Mouse (Mus musculus): ENCODE measurements at regions not wholly inside any gene's neighbourhood (a gene's known extent, or its start where the extent isn't known, plus 50 kb on each side); places are given as distances from the start of the nearest gene placed in this dataset.

DNA sequence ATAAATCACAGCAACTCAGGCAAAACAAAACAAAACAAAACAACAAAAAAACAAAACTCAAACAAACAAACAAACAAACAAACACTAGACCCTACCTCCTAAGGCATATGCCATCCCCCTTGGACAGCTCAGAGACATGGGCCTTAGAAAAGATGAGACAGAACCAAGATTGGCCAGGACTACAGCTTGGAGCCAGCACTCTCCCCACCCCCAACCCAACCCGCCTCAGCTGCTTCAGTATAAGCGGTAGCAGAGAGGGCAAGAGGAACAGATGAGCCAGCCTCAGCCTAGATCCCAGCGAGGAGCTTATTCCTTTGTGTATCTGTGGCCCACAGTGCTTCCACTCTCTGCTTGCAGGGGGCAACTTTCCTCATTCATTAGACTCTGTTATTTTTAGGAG lies 105.2 kb upstream of the Ywhaq start:
- TF ChIP-seq CTCF (IDR thresholded peaks at IDR 0.05; ENCODE audit: borderline replicate concordance, insufficient read depth, low read length) (no peak), POLR2A (IDR thresholded peaks at IDR 0.05; ENCODE audit: low read depth, low read length) (no peak)

DNA sequence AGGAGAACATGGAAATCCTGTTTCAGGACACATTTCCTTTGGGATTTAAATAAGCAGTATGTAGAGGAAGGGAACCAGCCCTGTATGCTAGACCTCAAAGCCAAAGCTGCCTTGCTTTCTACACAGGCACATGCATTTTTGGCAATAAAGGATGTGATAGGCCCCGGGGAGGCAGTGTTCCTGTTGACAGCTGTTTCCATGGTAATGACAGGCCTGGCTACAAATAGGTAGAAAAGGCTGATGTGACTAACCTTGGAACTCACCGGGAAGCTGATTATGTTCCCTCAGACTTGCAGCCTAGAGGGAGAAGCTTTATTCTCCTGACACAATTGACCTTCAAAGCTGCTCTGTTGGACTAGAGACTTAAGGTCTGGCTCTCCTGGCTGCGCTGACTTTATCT lies 101.6 kb upstream of the Ywhaq start:
- TF ChIP-seq CTCF (IDR thresholded peaks at IDR 0.05; ENCODE audit: borderline replicate concordance, insufficient read depth, low read length) = no peak
- TF ChIP-seq POLR2A (IDR thresholded peaks at IDR 0.05; ENCODE audit: low read depth, low read length) = no peak
- no peaks in the 10 kb centered on the region for H3K4me1 ChIP-seq (ENCODE audit: control insufficient read depth, insufficient read depth, low read length)
- no peak overlapping the region for H3K4me3 ChIP-seq (ENCODE audit: insufficient read depth, low read length)
- no peak overlapping the region for H3K27ac ChIP-seq (ENCODE audit: insufficient read depth, low read length)

More for the DNA sequence above, 105.2 kb upstream of the Ywhaq start:
- Histone ChIP-seq H3K4me1 (ENCODE audit: control insufficient read depth, insufficient read depth, low read length) (no peaks in the 10 kb centered on the region), H3K4me3 (ENCODE audit: insufficient read depth, low read length) (no peak overlapping the region), H3K27ac (ENCODE audit: insufficient read depth, low read length) (no peak overlapping the region)

DNA sequence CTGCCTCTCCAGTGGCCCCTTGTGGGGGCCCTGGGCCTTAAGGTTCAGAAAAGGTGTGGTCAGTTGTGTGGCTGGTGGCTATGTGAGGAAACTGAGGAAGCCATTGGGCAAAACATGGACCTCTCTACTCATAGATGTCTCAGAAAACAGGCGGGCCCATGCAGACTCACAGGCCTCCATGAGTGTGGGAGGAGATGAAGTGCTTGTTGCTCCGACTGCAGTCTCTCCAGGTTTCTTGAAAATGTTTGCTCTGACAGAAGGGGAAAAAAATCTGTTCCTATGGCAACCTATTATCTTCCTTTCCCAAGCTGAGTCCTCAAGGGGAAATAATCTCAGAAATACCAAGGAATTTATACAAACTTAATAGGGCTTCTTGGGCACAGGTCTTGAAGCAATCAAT lies 95.3 kb upstream of the Ywhaq start:
- no peak overlapping the region for H3K27ac ChIP-seq (ENCODE audit: insufficient read depth, low read length)
- no peak overlapping the region for H3K4me3 ChIP-seq (ENCODE audit: insufficient read depth, low read length)
- no peak for TF ChIP-seq CTCF (IDR thresholded peaks at IDR 0.05; ENCODE audit: borderline replicate concordance, insufficient read depth, low read length)
- H3K4me1 ChIP-seq (ENCODE audit: control insufficient read depth, insufficient read depth, low read length) = no peaks in the 10 kb centered on the region

DNA sequence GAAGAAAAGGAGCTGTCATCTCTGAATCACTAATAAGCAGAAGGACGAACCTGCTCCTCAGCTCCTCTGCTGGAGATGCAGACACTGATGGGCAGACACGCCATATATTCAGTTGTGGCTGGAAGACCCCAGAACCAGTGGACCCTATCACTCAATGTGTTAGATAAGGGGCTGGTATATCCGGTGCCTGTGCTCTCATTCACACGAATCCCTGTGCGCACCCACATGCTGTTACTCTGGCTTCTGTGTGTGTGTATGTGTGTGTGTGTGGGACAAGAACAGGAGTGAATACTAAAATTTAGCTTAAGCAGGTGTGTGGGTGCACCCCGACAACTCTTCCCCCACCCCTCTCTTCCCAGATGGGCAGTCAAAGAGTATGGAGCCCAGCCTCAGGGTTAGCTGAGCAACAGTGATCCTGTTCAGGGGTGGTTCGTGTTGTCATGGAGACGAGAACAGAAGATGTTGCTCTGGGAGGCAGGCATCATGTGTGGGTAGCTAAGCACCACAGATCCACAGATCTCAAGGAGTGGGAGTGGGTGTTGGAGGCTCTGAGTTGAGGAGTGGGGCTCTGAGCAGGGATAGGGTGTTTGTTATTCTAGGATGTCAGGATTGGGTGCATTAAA lies 93.7 kb upstream of the Ywhaq start:
- TF ChIP-seq CTCF (IDR thresholded peaks at IDR 0.05; ENCODE audit: borderline replicate concordance, insufficient read depth, low read length) (no peak), POLR2A (IDR thresholded peaks at IDR 0.05; ENCODE audit: low read depth, low read length) (no peak)
- Histone ChIP-seq H3K4me1 (ENCODE audit: control insufficient read depth, insufficient read depth, low read length) (no peaks in the 10 kb centered on the region), H3K27ac (ENCODE audit: insufficient read depth, low read length) (no peak overlapping the region), H3K4me3 (ENCODE audit: insufficient read depth, low read length) (no peak overlapping the region)

GRCm38 (mm10) chr12:21507080-21507479 lies 89.6 kb upstream of the Ywhaq start:
- Histone ChIP-seq H3K4me3 (ENCODE audit: insufficient read depth, low read length) (no peak overlapping the region), H3K27ac (ENCODE audit: insufficient read depth, low read length) (no peak overlapping the region), H3K4me1 (ENCODE audit: control insufficient read depth, insufficient read depth, low read length) (no peaks in the 10 kb centered on the region)
- TF ChIP-seq CTCF (IDR thresholded peaks at IDR 0.05; ENCODE audit: borderline replicate concordance, insufficient read depth, low read length) (no peak), POLR2A (IDR thresholded peaks at IDR 0.05; ENCODE audit: low read depth, low read length) (no peak)

DNA sequence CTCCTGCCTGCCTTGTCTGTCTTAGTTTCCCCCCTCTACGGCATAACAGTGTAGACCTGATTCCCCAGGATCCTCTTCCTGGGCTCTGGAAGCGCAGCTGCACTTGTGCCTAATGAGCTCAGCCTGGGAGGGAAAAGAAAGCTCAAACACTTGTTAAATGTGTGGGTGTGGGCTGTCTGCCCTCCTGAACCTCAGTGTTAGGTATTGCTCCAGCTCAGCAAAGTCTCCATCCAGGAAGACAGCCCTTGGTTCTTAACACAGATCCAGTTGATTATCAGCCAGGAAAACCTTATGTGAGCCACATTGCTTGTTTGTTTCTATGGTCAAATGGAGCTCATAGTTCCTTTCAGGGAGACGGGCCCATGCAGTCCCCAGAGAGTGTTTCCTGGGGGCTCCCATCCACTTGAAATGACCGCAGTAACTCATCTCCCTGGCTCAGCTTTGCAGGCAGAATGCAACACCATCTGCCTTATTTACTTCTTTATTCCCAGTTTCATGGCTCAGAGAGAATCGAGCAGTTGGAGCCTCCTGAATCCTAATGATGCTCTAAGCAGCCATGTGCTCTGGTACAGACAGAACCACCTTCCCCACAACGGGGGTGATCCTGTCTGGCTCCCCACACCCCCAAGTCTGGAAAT lies 88.4 kb upstream of the Ywhaq start:
- Histone ChIP-seq H3K27ac (ENCODE audit: insufficient read depth, low read length) (no peak overlapping the region), H3K4me3 (ENCODE audit: insufficient read depth, low read length) (no peak overlapping the region), H3K4me1 (ENCODE audit: control insufficient read depth, insufficient read depth, low read length) (no peaks in the 10 kb centered on the region)
- no peak for TF ChIP-seq CTCF (IDR thresholded peaks at IDR 0.05; ENCODE audit: borderline replicate concordance, insufficient read depth, low read length)
- TF ChIP-seq POLR2A (IDR thresholded peaks at IDR 0.05; ENCODE audit: low read depth, low read length) = no peak

DNA sequence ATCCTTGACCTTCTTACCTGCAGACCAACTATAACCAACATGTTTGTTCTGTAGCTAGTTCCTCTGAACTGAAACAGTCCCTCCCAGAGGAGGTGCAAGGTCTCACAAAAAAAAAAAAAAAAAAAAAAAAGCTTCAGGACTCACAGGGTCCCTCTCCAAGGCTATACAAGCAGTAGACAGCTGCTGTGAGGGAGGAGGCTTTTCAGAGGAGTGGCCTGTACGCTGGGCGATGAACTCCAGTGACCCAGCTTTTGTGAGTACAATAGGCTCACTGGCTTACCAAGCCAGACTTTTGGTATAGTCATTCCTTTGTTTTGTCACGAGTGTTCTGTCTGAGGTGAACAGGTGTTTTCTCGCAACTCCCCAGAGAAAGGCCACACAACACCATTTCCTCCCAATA lies 85.8 kb upstream of the Ywhaq start:
- H3K4me3 ChIP-seq (ENCODE audit: insufficient read depth, low read length) = no peak overlapping the region
- TF ChIP-seq POLR2A (IDR thresholded peaks at IDR 0.05; ENCODE audit: low read depth, low read length) (no peak), CTCF (IDR thresholded peaks at IDR 0.05; ENCODE audit: borderline replicate concordance, insufficient read depth, low read length) (no peak)
- H3K27ac ChIP-seq (ENCODE audit: insufficient read depth, low read length) = no peak overlapping the region
- no peaks in the 10 kb centered on the region for H3K4me1 ChIP-seq (ENCODE audit: control insufficient read depth, insufficient read depth, low read length)

DNA sequence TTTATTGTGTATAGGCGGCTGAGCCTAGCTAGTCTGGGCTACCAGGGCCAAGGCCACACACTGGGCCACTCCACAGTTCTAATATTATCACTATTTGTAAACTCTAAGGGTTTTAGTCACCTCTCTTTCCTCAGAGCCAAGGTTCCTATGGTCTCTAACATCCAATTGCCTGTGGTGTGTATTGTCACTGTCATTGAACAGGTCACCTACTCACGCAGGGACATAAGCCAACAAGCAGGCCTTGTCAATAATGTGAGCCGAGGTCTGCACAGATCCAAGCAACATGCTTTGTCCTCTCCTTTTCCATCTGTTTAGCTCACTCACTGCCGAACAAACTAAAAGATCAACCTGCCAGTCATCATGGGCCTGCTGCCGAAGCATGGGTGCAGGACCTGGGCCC lies 79.5 kb upstream of the Ywhaq start:
- Histone ChIP-seq H3K4me3 (ENCODE audit: insufficient read depth, low read length) (no peak overlapping the region), H3K27ac (ENCODE audit: insufficient read depth, low read length) (no peak overlapping the region), H3K4me1 (ENCODE audit: control insufficient read depth, insufficient read depth, low read length) (no peaks in the 10 kb centered on the region)
- TF ChIP-seq CTCF (IDR thresholded peaks at IDR 0.05; ENCODE audit: borderline replicate concordance, insufficient read depth, low read length) (no peak), POLR2A (IDR thresholded peaks at IDR 0.05; ENCODE audit: low read depth, low read length) (no peak)

DNA sequence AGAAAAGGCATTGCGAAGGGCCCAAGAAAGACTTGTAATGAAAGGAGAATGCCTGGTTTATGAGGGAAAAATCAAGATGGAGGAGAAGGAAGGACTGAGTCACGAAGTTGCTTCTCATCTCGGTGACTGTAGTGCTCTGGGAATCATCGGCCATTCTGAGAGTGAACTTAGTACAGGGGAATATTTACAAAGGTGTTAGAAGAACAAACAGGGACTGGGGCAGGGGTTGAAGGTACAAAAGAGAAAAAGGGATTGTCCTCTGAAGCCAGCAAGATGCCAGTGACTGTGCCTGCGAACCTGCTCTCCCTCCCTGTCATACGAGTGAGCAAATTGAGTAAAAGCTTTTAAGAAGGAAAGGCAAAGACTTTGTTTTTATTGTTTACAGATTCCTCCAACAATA lies 78.1 kb upstream of the Ywhaq start:
- Histone ChIP-seq H3K27ac (ENCODE audit: insufficient read depth, low read length) (no peak overlapping the region), H3K4me3 (ENCODE audit: insufficient read depth, low read length) (no peak overlapping the region), H3K4me1 (ENCODE audit: control insufficient read depth, insufficient read depth, low read length) (no peaks in the 10 kb centered on the region)
- TF ChIP-seq CTCF (IDR thresholded peaks at IDR 0.05; ENCODE audit: borderline replicate concordance, insufficient read depth, low read length) (no peak), POLR2A (IDR thresholded peaks at IDR 0.05; ENCODE audit: low read depth, low read length) (no peak)

GRCm38 (mm10) chr12:21493471-21493870 lies 76.0 kb upstream of the Ywhaq start:
- Histone ChIP-seq H3K27ac (ENCODE audit: insufficient read depth, low read length) (no peak overlapping the region), H3K4me3 (ENCODE audit: insufficient read depth, low read length) (no peak overlapping the region), H3K4me1 (ENCODE audit: control insufficient read depth, insufficient read depth, low read length) (no peaks in the 10 kb centered on the region)
- TF ChIP-seq POLR2A (IDR thresholded peaks at IDR 0.05; ENCODE audit: low read depth, low read length) (no peak), CTCF (IDR thresholded peaks at IDR 0.05; ENCODE audit: borderline replicate concordance, insufficient read depth, low read length) (no peak)

All from embryonic fibroblast, embryonic 13.5 days (primary cell).